Mouse (Mus musculus) adrenal gland, adult 18-20 months (tissue): ENCODE results near the gene Tmtc3. TPM values are rescaled to one million over a fixed set of nuclear protein-coding genes. Genes with fewer than 3 reads are reported as not detected.
A peak's percentile ranks its signal among the peaks of the same experiment; 100 is the strongest.
"Not testable (repeated sequence)": the region's sequence is repeated elsewhere in the genome, so short reads cannot be mapped to it uniquely, and the experiment has no call there.

ENCODE experiments used
- DNase-seq, 2 experiments: peaks; one replicate each; pipeline ENCODE4 v3.0.0; 2021 to 2022; ENCODE audit warnings: low spot score in 2 of 2
- long read RNA-seq, 2 experiments: library from polyadenylated mRNA; stranded (forward); transcript quantifications; one replicate each; pipeline ENCODE4 v2.0.0; 2021
- total RNA-seq, 2 experiments: library from RNA; stranded (reverse); gene quantifications; 1 replicate in 1 of 2; 2 replicates in 1 of 2; pipeline ENCODE4 v1.2.3; 2021

The Tmtc3 gene
- total RNA-seq: 10 to 100 TPM; 17.8 to 18.3 TPM
- long read RNA-seq, experiment 1, partial matches to known transcripts: 0 of 1 reads
- long read RNA-seq, experiment 1, other reads (novel, unspliced or antisense): 1 of 1 reads
- long read RNA-seq, experiment 2, partial matches to known transcripts: 0 of 5 reads
- long read RNA-seq, experiment 2, other reads (novel, unspliced or antisense): 5 of 5 reads

DNA sequence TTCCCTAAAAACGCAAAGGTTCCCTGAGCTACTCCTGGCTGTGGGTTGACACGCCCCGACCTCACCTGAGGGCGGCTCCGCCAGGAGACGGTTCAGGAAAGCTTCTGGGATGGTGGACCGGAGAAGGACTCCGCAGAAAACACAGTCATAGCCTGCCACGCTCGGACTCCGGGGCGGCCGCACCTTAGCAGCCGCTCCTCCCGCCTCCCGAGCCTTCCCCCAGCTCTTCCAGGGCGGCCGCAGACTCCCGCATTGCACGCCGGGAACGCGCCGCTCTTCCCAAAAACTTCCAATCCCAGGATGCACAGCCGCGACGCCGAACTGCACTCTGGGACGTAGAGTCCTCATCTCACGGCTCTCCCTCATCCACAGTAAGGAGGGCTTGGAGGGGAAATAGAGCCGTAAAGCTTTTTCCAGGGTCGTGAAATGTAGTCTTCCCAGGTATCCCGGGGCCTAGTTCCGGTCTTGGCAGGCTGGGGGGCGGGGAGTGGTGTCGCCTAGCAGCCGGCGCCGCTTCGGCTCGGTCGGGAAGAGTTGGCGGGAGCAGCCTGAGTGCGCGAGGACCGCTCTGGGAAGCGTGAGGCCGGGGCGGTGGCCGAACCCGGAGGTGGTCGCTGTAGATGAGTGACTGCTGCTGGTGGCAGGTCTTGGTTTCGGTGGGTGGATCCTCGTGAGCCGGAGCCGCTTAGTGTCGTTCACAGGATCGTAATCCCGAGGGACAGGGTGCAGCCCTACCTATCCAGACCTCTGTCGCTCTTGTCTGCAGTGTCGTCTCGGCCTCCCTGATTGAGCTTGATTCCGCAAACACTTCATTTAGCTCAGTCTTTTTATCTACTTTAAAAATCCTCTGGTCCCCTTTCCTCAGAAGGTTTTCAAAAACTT is at the start of gene Tmtc3, which contains the start of gene Cep290:
Tmtc3 (minus strand) TSS at position 254 of the 882 bp plus-strand sequence.
Cep290 (plus strand) TSS at position 462 of the 882 bp plus-strand sequence.
- DNase-seq: peak; percentile 86

DNA sequence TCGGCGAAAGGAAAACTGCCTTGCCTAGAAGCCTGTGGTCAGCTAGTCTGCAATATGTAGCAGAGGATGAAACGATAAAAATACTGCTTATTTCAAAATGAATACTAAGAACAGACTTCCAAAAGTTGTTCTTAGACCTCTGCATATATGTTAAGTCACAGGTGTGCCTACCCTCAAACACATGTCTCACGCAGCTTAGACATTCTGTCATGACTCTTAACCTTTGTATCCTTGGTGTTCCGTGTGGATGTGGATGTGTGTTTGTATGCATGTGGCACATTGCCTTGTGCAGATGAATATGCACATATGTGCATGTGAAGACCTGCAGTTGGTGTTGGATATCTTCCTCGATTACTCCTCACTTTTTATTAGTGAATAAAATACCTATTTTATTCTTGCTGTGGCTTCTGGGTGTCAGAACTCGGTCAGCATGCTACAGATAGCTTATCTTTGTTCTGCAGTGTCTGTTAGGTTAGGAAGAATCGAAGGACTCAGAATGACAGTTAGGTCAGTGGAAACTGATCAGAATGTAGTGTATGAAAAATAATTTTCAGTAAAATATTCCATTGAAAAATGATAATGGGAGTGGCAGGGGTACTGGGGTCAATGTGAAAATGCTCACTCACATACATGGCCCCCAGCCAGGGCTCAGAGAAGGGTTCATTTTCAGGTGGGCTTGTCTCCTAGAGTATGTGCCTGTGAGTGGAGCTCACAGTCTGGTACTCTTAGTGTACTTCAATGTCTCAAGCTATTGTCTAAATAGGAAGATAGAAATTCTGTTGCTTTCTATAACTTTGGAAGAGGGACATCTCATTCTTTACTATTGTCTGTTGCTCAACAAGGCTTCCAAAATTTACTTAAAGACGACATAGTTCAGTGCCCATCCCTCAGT is 37.6 kb upstream of the Tmtc3 start:
- DNase-seq: no peak

DNA sequence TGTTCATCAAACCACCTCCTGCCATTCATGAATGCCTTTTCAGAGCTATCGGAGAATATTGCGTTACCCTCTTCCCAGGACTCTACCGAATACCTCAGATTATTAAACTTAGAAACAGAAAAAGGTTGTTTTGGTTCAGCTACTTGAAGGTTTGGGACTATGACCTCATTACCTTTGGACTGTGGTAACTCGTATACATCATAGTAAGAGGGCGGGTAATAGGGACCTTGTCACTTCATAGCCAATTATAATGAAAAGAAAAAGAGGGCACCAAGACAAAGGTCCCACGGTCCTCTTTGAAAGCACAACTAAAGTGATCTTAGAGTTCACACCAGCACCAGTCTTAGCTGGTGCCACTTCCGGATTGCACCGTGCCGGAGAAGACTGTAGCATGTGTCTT is 35.2 kb upstream of the Tmtc3 start:
- no peak for DNase-seq

DNA sequence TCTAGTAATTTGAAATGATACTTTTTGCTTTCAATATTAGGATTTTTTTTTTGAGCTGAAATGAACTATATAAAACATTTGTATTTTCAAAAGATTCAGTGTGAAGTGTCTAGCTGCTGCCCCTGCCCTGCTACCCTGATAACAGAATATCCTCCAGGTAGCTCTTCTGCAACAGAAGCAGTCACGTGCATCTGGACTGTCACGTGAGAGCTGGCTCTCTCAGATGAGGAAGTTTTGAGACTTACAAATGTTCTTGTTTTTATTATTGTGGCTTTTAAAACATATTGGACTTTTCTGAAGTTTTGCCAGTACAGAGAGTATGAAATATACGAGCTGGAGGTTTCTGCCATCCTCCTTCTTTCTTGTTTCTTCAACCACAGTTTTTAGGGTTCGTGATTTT is 34.5 kb upstream of the Tmtc3 start:
- no peak for DNase-seq

DNA sequence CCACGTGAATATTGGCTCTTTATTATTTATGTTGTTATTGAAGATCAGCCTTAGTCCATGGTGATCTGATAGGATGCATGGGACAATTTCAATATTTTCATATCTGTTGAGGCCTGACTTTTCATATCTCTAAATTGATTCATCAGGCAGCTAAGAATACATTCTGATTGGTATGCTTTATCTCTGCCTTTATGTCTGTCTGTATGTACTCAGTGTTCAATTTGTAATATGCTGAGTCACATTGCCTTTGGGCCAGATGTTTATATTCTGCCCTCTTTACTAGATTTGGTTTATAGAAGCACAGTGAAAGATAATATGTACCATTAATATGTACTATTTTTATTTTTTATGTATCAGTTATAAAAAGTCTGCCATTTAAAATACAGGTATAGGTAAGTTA is 21.0 kb upstream of the Tmtc3 start:
- DNase-seq: no peak

DNA sequence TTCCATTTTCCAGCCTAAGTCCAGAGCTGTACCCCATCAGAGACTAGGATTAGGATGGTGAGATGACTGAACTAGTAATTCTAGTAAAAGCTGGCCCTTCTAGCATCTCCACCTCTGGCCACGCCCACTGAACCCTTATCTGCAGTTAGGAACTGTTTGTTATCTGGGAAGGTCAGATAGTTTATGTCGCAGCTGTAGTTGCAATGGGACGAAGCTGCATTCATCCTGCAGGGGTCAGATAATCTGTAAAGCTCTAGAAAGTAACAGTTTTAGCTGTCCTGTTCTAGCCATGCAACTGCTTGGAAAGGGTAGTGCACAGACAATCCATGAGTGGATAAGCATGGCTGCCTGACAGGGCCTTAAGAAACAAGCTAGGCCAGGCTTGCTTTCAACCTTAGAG is 11.2 kb upstream of the Tmtc3 start:
- no peak for DNase-seq

DNA sequence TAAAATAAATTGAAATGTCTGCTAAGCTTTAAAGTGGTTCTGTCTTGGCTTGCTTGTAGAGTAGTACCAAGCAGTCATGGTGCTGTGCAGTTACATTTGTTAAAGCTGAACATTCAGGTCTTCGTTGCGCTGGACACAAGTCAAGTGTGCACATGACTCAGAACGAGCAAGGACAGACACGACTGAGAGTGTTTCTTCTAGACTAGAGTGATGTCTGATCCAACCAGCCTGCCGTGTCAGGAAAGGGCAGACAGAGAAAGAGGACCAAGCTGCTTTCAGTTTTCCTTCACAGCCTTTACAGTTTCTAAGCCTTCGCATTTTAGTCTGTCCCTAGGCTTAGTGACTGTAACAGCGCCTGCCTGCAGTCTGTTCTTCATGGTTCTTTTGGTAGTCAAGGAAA is 4.8 kb upstream of the Tmtc3 start:
- DNase-seq: no peak

DNA sequence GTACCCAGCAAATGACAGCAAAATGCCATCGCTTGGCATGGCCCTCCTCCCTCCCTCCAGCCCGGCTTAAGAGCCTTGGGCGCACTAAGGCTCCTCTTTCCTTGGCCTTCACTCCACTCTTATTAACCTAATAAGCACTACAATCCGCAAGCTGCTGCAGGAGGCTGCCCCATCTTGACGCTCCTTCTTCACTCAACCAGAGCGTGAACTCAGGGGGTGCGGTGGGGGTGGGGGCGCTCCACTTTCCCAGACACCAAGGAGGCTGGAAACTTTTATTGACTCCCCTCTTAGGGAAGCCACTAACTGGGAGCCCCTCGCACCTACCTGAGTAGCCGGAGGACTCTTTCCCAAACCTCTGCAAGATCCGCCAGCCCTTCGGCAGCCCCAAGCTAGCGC is 451 bp downstream of the Tmtc3 start:
- DNase-seq: no peak

DNA sequence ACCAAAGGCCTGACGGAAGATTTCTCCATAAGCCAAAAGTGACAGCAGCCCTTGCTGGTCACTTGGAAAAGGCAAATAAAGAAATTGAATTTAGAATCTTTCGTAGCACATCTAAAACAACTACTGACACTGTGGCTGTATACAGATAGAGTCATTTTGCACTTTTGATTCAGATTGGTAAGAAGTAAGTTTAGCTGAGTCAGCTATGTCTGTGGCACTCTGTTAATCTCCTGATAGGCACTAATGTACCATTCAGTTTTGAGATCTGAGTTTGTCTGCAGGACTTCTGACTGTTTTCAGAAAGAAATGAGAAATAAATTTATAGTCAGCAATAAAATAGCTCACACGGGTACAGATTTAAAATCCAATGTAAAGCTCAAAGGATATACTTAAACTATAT is 7.6 kb downstream of the Tmtc3 start:
- no peak for DNase-seq

DNA sequence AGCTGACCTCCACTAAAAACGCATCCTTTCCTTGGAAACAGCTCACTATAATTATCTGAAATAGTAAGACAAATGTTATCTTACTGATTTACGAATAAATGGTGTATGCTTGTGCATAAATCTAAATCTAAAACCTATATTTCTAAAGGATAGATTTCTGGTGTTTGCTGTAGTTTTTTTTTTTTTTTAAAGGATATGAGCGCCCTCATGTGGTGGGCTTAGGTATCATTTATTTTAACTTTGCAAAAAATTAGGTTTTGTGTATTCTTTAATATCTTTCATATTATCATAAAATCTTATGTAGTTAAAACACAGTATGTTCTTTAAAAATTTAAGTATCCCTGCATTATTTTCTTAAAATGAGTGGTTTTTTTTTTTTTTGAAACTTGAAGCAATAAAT is 12.1 kb downstream of the Tmtc3 start:
- no peak for DNase-seq

DNA sequence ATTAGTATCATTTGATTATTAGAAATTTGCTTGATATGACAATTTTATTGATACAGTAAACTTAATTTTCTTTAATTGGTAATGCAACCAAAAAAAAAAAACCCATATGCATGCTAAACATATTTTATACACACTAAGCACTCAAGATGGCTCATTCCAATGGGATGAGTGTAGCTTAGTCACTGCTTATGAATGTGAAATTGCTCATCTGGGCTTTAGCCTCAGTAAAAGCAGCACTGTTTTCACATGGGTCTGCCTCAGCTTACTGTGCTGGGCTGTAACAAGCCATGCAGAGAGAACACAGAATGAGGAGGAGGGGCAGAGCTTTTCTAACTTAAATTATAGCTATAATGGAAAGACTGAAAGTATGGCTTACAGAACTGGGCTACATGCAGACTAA is 26.6 kb downstream of the Tmtc3 start:
- DNase-seq: no peak

DNA sequence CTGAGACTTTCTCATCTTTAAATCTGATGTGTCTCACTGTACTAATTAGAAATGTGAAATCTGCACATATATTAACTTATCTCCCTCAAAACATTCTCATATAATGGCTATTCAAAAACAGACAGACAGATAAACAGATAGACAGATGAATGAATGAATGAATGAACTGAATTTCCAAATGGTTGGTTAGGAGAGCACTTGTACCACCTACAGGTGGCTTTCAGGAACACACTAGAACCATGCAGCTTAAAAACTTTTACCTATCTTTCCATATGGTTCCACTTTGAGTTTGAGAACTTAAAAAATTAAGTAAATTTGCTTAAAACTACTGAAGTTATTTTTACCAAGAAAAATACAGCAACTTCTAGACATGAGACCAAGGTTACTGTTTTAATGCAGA is 37.8 kb downstream of the Tmtc3 start:
- no peak for DNase-seq

DNA sequence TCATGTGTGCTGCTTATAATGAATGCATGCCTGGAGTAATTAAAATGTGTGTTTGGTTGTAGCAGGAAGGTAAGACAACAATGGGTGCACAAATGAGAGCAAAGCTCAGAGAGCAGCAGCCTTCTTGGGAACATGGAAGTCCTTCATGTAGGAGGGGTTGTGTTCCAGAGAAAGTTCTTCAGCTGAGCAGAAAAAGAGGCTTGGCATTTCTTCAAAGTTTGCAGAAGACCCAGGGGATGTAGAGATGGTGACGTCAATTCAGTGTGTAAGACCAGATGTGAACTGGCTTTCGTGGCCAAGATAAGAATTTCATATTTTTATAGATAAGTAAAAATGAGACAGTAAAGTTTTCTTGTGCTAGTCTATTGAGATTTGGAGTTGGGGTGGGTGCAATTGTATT is 59.6 kb downstream of the Tmtc3 start:
- DNase-seq: no peak

DNA sequence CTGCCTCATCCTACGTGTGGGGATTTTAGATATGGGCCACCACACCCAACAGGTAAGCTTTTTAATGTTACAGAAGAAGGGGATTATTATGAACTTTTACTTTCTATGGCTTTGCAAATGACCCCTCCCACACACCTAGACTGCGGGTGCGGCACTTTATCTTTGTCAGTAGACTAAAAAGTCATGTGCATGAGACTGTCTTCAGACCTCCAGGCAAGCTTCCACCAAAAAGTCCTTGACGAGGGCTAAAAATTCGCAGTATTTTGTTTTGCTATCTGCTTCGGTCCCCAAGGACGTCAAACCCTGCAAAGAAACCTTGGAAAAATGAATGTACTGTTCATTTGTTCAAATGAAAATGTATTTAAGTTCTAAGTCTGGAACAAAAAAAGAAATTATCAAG is 71.6 kb downstream of the Tmtc3 start:
- no peak for DNase-seq

DNA sequence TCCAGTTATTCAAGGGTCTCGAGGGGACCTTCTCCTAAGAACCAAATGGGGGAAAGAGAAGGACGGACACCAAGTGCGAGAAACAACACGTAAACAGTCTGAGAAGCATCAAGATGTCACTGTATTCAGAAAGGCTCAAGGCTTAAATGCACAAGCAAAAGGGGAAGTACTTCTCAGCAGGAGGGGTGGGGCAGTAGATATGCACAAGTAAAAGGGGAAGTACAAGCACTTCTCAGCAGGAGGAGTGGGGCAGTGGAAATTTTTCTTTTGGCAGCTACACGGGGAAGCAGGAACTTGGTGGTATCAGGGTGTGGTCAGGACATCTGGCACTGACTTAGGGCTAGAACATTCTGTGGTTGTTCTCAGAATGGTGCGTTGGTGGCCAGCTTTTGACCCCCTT is 84.8 kb downstream of the Tmtc3 start:
- not testable (repeated sequence) for DNase-seq

Other genes starting within 250 kb of the Tmtc3 start
- not detected for gene Gm4301, start 151.7 kb downstream of the Tmtc3 start, total RNA-seq
- not detected for gene Gm4302, start 146.5 kb downstream of the Tmtc3 start, total RNA-seq
- not detected for gene Gm4303, start 141.4 kb downstream of the Tmtc3 start, total RNA-seq
- not detected for gene Gm4305, start 136.3 kb downstream of the Tmtc3 start, total RNA-seq
- gene Gm4307, start 126.0 kb downstream of the Tmtc3 start, total RNA-seq: not detected
- gene Gm4312, start 104.8 kb downstream of the Tmtc3 start, total RNA-seq: not detected
- gene Cep290, start 208 bp upstream of the Tmtc3 start, total RNA-seq: 1 to 10 TPM; 6.0 to 6.6 TPM
- gene 4930430F08Rik, start 103.1 kb upstream of the Tmtc3 start, total RNA-seq: 10 to 100 TPM in 1 of 2 experiments, 1 to 10 TPM in 1; 9.8 to 12.0 TPM
- gene 1700017N19Rik, start 103.1 kb upstream of the Tmtc3 start, total RNA-seq: not detected